Mouse (Mus musculus) lung, postnatal 10 days (tissue): ENCODE measurements around the gene Hypk.

Experiments used
- DNase-seq: peaks from one replicate; pipeline ENCODE4 v3.0.0; 2021

Hypk gene

DNA sequence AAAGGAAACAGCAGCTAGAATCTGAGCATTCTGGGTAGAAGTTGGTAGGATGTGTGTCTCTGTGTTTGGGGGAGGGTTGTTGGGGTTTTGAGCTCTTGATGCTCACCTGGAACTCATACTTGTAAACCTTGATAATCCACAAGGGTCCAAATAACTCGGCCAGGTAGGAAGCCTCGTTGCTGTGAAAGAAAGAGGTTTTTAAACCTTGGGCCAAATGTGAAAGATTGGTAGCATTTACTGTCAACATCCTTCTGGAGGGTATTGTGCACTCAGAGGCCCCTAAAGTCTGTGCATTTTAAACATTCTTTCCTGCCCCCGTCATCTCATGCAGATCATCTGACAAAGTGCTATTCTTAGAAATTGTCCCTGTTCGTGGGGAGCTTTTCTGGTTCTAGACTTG is at the start of gene Hypk:
Gene Hypk (plus strand): TSS at position 301 of the 400 bp plus-strand sequence.
- DNase-seq: no peak

DNA sequence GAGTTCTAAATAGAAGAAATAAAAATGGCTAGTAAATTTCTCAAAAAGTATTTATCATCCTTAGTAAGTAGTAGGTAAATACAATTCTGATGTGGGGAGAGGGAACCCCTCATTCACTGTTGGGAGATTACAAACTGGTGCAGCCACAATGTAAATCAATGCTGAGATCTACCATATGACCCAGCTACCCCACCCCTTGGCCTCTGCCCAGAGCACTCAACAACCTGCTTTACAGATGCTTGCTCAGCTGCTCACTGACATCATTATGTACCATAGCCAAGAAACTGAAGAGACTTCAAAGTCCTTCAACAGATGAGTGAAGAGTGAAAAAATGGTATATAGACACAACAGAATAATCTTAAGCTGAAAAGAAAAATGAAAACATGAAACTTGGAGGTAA is 49.8 kb upstream of the Hypk start:
- DNase-seq: no peak

DNA sequence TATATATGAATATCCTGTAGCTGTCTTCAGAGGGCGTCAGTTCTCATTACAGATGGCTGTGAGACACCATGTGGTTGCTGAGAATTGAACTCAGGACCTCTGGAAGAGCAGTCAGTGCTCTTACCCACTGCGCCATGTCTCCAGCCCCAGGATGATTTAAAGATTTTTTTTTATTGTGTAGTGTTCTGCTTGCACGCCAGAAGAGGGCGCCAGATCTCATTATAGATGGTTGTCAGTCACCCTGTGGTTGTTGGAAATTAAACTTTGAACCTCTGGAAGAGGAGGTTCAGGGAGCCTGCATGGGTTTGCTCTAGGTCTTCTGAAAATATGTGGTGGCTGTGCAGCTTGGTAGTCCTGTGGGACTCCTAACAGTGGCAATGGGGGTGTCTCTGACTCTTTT is 44.9 kb upstream of the Hypk start:
- peak; percentile 44 for DNase-seq

DNA sequence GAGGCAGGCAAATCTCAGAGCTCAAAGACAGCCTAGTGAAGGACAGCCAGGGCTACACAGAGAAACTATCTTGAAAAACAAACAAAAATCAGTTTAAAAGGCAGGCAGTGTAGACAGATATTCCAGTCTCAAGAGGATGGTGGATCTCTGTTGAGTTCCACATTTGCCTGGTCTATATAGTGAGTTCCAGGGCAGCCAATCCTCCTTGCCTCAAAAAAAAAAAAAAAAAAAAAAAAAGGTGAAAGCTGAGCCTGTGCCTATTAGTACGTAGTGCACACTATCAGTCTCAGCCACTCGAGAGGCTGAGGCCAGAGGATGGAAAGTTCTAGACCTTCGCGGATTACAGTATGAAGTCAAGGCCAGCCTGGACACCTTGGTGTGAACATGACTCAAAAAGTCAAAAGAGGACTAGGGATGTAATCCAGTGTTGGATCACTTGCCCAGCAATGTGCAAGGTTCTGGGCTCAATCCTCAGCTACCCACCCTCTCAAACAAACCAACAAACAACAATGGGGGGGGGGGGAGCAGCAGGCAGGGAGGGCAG is 40.2 kb upstream of the Hypk start:
- DNase-seq: no peak

DNA sequence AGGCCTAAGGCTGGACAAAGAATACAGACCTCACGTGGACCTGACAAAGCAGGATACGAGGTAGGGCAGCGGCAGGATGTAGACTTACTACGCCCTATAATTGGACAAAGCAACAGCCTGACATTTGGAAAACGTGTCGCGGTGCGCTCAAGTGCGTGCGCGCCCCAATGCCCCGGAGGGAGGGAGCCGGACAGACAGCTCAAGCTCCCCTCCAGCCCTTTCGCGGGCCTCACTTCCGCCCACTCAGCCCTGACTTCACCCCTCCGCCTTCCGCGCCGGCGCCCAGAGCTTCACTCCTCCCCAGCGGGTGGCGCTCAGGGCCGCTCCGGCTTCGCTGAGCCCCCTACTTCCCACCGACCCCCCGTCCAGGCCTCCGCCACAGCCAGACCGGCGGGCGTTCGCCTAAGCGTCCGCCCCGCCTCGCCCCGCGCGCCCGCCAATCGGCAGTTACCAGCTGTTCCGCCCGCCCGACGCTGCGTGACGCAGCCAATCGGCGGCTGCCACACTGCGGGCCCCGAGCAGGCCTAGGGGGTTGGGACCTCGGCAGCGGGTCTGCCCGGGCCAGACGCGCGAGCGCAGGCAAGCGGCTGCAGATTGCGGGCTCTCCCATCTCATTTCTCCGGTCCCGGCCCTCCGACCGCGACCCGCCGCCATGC is 39.6 kb upstream of the Hypk start, which contains the start of the genes Pdia3 and Catsper2:
Gene Pdia3 (plus strand): TSS at position 389 of the 656 bp plus-strand sequence.
Gene Catsper2 (minus strand): TSS at position 406 of the 656 bp plus-strand sequence.
- DNase-seq: peak; percentile 98

DNA sequence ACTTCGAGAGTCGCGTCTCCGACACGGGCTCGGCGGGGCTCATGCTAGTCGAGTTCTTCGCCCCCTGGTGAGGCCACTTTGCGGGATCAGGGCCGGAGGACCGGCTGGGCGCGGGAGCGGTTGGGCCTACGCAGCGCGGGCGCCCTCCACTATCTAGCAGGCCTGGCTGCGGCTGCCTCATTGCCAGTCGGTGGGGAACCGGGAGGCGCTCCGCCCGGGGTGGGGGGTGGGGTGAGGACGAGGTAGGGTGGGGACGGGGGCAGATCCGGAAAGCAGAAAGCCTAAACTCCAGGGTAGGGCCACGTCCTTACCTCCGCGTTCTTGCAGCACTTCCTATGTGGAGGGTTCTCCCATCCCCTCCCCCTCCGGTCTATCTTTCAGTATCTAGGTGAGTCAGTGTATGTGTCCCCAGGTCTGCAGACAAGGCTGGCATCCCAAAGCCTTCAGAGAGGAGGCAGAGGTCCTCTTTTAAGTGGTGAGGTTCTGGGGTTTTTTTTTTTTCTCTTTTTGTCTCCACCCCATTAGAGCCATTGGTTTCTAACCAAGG is 38.9 kb upstream of the Hypk start:
- peak; percentile 48 for DNase-seq

DNA sequence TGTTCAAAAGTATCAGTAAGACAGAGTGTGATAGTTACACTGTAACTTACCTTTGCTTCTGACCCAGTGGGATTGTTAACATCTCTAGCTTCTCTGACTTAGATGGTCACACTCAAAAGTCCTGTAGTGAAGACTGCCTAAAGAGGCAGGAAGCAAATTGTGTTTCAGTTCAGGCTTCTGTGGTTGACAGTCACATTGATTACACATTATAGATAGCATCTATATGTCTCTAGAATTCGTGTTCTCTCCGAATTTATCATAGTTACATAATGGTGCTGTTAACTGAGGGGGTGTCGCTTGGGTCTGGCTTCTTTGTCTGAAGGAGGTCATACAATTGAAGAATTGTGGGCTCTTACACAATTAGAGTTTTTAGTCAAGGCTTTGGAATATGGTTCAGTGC is 38.0 kb upstream of the Hypk start:
- no peak for DNase-seq

DNA sequence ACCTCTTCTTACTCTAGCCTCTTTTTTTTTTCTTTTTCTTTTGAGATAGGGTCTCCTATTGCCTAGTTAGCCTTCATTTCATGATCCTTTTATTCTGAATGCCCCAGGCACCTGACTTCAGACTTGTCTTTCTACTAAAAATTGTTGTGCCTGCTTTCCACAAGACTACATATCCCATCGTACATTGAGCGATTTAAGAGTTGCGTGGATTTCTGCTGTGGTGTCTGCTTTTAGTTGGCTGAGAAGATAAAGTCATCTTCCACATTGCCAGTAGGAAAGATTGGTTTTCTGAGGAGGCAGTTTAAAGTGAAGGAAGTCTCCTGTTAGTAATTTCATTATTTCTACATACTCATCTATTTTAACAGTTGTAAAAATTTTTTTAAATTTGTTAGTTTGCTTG is 37.5 kb upstream of the Hypk start:
- no peak for DNase-seq

DNA sequence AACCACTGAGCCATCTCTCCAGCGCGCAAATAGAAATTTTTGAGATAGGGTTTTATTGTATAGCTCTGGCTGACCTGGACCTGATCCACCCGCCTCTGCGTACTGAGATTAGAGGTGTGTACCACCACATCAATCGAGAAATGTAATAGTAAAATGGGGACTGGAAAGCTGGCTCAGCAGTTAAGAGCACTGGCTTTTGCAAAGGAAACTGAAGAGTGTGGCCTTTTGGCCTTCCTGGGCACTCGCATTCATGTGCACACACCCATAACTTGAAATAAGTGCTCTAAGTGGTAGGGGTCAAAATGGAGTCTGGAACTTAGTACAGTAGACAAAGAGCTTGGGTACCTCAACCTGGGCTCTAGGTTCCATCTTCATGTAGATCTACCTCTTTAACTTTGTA is 36.7 kb upstream of the Hypk start:
- no peak for DNase-seq

DNA sequence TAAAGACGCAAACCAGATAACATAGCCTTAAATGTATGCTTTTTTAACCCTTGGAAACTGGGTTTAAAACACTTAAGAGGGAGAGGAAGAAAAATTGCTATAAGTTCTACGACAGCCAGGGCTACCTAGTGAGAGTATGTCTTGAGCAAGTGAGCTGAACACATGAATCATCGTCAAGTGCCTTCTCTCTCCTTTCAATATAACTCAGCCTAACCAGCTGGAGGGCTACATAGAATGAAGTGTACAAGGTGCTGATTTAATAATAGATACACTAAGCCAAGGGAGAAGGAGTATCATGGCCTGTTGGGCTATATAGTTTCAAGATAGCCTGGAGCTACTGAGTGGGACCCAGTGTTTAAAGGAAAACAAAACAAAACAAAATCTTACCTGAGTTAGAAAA is 34.6 kb upstream of the Hypk start:
- no peak for DNase-seq

DNA sequence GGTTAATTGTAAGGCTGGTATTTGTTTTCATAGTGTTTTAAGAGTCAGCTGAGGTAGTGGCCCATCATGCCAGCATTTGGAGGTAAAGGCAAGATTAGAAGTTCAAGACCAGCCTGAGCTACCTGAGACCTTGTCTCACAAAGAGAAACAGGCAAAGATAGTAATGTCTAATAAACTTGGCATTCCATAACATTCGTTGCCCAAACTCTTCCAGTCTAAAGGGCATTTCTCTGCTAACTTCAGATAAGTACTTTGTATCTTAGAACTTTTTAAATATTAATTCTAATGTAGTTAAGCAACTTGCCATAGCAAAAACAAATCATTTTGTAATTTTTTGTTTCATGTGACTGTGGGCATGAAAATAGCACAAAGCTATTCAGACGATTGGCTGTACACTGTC is 29.9 kb upstream of the Hypk start:
- no peak for DNase-seq

DNA sequence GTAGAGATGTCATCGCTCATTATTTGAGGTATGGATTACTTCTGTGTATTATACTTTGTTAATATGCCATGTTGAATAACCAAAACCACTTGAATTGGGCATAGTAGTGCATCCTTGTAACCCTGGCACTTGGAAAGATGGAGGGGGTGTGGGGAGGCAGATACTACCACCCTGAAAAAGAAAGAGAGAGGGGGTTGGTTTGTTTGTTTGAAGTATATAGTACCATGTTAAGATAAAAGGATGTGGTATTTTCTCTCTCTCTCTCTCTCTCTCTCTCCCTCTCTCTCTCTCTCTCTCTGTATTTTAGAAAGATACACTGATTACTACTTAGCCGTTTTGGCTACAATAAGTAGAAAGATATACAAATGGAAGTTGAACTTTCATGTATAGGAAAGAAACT is 27.2 kb upstream of the Hypk start:
- DNase-seq: no peak

DNA sequence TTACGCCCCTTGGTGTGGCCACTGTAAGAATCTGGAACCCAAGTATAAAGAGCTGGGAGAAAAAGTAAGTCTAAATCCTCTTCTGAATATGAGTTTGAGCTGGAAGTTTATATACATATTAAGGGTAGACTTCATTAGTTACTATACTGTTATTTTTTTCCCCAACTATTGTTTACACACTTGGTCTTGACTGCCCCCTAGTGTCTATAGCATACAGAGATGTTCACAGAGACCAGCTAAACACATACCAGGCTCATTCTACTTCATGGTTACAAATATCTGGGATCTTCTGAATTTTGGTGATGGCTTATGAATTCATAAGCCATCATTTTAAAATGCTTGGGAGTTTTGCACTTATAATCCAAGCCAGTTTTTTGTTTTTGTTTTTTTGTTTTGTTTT is 18.2 kb upstream of the Hypk start:
- DNase-seq: no peak

DNA sequence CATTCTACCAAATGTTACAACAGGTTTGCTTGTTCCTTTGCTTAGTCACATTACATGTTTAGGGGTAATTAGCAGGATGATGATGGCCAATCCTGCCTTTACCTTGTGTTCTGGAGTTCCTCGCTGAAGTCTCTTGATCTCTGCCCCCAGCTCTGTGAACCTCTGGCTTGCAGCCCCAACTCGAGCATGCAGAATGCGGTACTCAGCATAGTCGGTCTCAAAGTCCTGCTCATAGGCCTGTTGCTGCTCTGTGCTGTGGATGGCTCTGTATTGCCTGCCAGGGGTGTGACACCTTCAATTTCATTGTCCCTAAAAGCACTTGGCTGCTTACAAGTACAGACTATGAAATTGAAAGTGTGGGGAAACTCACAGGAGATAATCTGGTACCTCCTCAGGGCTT is 13.3 kb upstream of the Hypk start:
- no peak for DNase-seq

DNA sequence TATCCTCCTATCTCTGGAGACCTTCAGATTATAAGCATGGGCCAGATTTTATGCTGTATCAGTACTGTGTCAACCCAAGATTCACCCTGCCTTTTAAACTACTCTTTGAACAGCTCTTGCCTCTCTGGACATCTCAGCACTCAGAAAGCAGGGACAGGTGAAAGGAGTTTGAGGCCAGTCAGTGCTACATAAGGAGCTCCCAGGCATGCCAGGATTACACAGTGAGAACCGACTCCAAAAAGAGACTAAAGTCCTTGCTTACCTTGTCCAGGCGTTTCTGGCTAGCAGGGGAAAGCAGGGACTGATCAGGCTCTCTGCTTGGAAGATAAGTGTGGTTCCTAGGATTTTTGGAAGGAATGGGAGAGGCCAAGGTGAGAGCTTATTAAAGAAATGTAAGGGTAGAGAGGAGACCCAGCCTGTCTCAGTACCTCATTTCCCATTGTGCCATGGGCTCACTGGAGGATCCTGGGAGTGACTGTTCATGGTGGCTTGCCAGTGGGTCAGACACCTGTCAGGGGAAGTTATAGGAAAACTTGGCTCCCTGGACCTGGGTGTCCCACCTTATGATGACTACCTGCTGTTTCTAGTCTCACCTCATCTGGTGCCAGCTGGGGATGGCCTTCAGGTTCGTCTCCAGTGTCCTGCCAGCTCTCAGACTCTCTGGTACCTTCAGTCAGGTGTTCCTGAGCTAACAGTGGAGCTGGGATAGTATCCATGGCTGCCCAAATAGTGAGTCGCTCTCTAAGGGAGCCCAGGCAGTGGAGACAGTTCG is 12.1 kb upstream of the Hypk start:
- DNase-seq: no peak

DNA sequence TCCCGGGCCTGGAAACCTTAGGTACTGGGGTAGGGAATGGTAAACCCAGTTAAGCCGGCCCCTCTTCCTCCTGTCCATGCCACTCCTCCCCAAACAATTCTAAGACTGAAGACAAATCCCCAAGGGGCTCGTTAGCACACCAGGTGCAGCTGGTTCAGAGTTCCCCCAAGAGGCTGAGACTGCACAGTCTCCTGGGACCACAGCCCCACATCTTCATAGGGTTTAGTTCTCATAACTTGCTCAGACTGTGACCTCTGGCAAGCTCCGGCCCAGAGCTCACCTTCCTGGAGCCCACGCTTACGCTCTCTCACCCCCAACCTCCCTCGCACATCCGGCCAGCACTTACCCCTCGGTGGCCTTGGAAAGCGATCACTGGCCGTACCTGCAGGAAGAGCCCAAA is 11.3 kb upstream of the Hypk start:
- no peak for DNase-seq

DNA sequence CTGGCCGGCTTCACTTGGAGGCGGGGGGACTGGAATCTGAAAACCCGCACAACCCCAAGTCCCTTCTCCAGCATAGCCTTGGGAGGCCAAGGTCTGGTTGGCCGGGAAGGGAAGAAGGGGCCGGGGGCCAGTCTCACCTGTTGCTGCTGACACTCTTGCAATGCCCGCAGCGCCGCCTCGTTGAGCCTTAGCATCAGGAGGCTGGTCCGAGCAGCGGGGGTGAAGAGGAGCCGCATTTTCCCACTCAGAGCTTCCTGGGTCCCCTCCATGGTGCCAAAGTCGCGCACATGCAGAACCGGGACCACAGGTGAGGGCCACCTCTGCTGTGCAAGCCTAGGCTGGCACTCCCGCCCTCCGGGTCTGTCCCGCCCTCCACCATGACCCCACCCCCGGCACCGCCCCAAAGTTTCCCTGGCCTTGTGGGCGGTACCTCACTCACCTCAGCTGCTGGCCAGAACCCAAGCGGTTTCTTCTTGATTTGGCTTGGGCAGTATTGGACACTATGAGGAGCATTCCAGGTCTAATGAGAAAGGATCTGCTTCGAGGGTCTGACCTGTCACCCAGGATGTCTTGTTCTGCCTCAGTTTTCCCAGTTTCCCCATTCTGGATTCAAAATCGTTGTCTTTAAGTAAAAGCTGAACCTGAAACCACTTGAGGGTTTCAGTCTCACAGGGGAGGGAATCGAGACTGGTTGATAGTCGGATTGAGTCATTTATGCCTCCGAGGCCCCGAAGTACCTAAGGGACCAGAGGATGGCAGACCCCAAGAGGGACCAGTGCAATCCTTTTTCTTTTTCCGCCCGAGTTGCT is 10.6 kb upstream of the Hypk start:
- DNase-seq: peak; percentile 71

DNA sequence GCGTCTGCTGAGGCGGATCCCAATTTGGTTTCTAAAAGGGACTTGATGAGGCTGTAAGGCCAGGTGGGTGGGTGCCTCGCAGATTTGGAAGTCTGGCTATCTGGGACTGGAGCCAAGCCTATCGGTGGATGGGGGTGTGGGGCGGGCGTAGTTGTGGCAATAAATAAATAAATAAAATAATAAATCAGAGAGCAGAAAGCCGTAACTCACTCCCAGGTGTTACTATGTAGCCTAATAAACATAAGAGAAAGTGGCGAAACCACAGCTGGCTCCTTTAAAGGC is 10.1 kb upstream of the Hypk start:
- no peak for DNase-seq

DNA sequence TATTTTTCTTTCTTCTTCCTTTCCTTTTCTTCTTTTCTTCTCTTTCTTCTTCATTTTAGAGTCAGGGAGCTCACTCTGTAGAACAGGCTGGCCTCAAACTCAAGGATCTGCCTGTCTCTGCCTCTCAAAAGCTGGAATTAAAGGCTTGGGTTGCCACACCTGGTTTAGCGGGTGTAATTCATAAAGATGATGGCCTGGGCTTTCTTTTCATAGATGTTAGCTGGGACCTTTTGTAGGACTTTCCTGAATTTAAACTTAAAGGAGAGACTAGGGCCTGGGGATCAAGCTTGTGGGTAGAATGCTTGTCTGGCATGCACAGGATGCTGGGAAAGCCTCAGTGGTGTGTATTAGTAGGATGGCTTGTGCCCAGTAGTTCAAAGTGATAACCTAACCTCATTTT is 8.9 kb upstream of the Hypk start, which contains the start of gene Ell3:
Gene Ell3 (minus strand): TSS at position 101 of the 400 bp plus-strand sequence.
- DNase-seq: no peak

DNA sequence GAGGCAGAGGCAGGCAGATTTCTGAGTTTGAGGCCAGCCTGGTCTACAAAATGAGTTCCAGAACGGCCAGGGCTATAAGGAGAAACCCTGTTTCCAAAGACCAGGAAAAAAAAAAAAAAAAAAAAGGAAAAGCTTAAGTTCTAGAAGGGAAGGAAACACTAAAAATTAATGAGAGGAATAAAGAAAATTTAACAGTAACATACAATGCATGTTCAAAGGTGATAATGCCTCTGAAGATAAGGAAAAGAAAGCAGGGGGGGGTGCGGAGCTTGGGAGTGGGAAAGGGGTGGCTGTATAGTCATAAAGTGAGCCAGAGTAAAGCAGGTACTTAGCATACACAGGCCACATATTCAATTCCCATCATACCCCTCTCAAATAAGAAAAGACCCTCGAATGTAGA is 8.0 kb upstream of the Hypk start:
- DNase-seq: no peak

DNA sequence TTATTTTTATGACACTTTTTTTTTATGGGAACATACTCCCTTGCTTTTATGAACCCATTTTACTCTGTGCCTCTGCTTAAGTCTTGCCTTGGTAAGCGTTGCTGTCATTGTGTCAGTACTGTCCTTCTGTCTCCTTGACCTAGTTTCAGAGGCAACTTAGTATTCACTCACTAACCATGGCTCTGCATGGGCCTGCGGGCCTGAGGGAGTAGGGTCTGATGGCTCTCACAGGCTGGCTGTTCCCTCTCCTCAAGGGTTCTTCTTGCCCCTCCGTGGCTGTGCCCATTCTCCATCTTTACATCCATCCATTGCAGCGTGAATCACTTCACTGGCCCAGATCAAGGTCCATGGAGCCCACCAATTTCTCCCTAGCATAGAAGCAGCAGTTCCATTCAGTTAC is 6.6 kb upstream of the Hypk start:
- DNase-seq: no peak

DNA sequence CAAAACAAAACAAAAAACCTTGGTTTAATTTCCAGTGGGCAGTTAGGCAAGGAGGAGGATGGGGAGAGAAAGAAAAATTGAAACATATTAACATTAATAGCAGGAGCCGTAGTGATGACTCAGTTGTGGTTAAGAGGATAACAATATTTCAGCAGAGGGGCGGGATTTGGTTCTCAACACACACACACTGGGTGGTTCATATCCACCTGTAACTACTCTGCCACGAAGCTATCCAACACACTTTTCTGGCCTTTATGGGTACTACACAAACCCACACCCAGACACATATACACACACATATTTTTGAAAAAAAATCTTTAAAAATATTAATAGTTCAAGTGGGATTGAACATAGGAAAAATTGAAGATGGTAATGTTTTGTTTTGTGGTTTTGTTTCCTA is 6.1 kb upstream of the Hypk start:
- no peak for DNase-seq

DNA sequence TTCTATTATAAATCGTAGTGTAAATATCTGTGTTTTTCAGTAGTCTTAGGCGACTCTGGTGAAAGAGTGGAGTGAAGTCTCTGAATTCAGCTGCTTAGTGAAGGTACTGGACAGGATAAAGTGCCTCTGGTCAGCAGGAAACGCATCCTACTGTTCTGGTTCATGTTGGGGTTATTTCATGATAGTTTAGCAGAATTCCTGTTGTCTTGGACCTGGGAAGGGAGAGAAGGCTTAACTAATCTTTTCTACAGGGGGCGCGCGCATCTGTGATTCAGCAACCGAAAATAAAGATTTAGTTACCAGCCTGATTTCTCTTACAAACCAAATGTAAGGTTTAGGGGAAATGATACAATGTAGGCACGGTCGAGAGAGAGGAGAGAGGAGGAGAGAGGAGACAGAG is 5.0 kb upstream of the Hypk start:
- DNase-seq: peak; percentile 72
